In the genomic region with DNA sequence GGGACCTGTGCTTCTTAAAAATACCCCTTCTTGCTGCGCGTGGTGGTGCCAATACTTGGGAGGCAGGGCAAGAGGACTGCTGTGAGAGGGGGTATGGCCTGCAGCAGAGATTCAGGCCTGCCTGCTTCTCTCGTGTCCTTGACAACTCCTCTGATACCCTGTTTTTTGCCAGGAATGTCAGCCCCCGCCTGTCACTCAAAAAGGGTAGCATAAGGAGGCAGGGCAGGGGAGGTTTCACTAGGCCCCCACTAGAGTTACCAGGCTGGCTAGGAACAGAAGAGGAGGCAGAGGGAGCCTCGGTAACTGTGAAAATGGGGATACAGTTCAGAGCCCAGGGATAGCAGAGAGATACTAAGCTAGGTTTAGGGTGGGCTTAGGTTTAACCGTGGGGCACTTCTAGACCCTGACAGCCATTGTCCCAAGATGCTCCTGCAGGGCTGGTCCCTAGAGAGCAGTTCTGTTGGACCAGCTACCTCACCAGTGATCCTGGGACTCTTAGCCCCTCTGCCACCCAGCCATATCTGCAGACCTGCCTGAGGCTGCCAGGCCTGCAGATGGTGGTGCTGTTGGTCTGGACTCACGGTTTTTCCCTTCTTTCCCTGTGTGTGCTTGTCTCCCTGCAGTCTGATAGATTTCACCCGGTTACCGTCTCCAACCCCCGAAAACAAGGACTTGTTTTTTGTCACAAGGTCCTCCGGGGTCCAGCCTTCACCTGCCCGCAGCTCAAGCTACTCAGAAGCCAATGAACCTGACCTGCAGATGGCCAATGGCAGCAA, we compare ENCODE assay signal across 19 mouse cellular contexts.
A peak's percentile ranks its signal among the peaks of the same experiment; 100 is the strongest.
DNase-seq lines count a peak whose midpoint lies in the region; TF ChIP-seq lines count a peak whose summit lies in the region.
"Had no signal": no experiment of that assay in that cellular context is flagged by ENCODE, and none has a peak within 500 bp of the region (broad histone marks: within the 10 kb centered on the region; RNA-seq: fewer than 3 reads in every experiment).

No protein-coding gene starts in this region.

- DNase-seq in cerebellum, postnatal 14 days: peak; percentile 45 to 65
- DNase-seq in cerebellum, adult 9-11 months: no peak
- DNase-seq in layer of hippocampus, adult 11-12 months (ENCODE audit: low spot score): peak; percentile 51
- DNase-seq in layer of hippocampus, postnatal 25 days (ENCODE audit: extremely low spot score in 1 of 2, low spot score in 1 of 2): no peak
- peak; percentile 36 to 45 for DNase-seq in layer of hippocampus, postnatal 36 days
- DNase-seq in frontal cortex, postnatal 36 days (ENCODE audit: low spot score in 2 of 2): no peak
- DNase-seq: forebrain, postnatal 0 days; heart, postnatal 4 days; kidney, adult 11 months; liver; lung, adult 2 months; lung, postnatal 10 days had no signal

- TF ChIP-seq POLR2A in cortical plate, adult 2 months (IDR thresholded peaks at IDR 0.05; ENCODE audit: extremely low read depth, insufficient read depth, low read length): no peak

- no peak overlapping the region for H3K4me3 ChIP-seq in cortical plate, adult 2 months (ENCODE audit: insufficient read depth, low read length)
- H3K4me3 ChIP-seq: embryonic facial prominence, embryonic 13.5 days; forebrain, embryonic 10.5 days; hindbrain, embryonic 13.5 days; midbrain, embryonic 13.5 days; neural tube, embryonic 13.5 days had no signal

- no peak for TF ChIP-seq CTCF in cortical plate, adult 2 months (IDR thresholded peaks at IDR 0.05; ENCODE audit: extremely low read depth, insufficient read depth, low read length)

- H3K27ac ChIP-seq in cortical plate, adult 2 months (ENCODE audit: insufficient read depth, low read length): 0 out of 2 replicates have a peak overlapping the region, but pooled peaks have one; percentile 30
- H3K27ac ChIP-seq: embryonic facial prominence, embryonic 13.5 days; forebrain, embryonic 10.5 days; hindbrain, embryonic 13.5 days; liver, embryonic 14.5 days; midbrain, embryonic 13.5 days; neural tube, embryonic 13.5 days had no signal

- H3K4me1 ChIP-seq in cortical plate, adult 2 months (ENCODE audit: control insufficient read depth, insufficient read depth, low read length): 0 out of 2 replicates have a peak, but pooled peaks cover 2% of the 10 kb centered on the region
- H3K4me1 ChIP-seq: forebrain, embryonic 10.5 days had no signal

Comparison
In these comparisons a context has a peak if more than half of its experiments do, and no peak if none do; other contexts are left out.
1. DNase-seq: peak in cerebellum, postnatal 14 days (2 of 2), layer of hippocampus, adult 11-12 months (single experiment) and layer of hippocampus, postnatal 36 days (2 of 2); none in cerebellum, adult 9-11 months (single experiment), layer of hippocampus, postnatal 25 days (0 of 2) and frontal cortex, postnatal 36 days (0 of 2).